Mouse (Mus musculus): ENCODE data around the gene Lrrc10.
"Not testable (repeated sequence)": the region's sequence is repeated elsewhere in the genome, so short reads cannot be mapped to it uniquely, and the experiment has no call there.

Gene Lrrc10

GRCm38 (mm10) chr10:117045175-117046056 lies at the start of gene Lrrc10:
Lrrc10 (plus strand) TSS chr10:117045341.
- DNase-seq = peak; percentile 58

DNA sequence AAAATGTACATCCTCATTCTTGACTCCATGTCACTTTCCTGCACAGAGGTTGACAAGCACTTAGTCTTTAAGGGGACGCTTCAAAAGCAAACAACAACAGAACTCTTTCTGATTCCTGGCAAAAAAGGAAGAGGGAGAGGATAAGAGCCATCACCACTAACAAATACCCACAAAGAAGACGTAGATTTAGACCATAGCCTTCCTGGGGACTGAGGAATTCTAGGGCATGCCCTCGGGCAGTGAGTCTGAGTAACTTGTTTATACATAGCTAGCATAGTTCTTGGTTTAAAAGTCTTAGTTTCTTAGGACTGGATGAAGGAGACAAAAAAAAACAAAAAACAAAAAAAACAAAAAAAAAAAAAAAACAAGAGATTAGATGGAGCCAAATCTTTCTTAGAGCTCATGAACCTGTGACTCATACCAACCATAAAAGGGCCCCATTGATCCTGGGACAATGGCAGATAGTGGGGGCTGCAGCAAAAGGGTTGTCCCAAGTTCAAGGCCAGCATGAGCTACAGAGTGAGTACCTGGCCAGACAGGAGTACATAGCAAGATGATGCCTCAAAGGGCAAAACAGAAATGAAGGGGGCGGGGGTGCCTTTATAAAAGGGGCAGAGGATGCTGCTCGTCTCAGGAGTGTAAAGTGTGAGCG lies 49.4 kb upstream of the Lrrc10 start:
- DNase-seq = no peak

- DNase-seq = peak in 1 of 2 experiments; percentile 3
Observed at GRCm38 (mm10) chr10:116996236-116996600, 48.9 kb upstream of the Lrrc10 start.

DNA sequence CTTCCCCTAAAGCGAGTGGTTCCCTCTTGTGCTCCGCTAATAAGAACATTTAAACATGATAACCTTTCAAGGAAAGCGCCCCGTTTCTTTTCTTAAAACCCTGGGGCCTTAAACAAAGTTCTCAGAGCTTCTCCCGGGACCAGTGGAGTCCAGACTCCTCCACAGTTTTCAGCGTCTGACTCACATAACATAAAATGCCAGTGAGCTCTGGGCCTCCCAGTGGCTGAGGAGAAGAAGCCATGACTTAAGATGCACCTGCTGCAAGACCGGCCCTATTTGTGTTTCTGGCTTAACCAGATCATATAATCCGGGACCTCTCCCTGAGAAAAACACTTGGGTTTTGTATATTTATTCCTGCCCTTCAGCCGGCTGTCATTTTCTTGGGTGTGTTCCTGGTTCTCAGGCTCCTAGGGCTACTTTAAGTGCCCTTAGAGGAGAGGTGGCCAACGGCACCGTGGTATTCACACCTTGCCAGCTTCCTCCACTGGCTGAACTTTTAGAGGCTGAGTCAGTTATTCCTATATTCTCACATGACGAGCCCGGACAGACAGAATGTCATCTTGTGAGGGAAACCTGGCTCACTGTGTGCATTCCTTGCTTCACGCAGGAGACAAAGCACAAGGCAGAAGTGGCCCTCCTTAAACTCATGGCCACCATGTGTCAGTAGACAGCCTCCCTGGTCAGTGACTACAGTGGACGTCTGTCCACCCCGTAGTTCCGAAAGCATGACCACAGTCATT lies 46.3 kb upstream of the Lrrc10 start:
- no peak for DNase-seq

DNA sequence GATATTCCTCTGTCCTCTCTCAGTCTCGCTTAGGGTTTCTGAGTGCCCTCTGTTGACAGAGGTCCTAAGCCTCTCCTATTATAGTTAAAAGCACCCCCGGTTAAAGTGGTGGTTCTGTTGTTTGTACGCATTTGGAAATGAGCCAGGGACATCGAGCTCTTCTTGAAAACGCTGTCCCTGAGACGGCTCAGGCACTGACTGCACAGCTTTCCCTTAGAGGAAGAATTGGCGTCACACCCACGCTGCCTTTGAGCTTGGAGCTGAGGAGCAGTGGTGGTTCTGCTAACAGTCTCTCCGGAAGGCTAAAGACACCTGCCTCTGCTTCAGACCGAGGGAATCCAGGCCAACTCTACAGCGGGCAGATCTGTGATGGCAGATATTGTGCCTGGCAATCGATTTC lies 44.2 kb upstream of the Lrrc10 start:
- no peak for DNase-seq

DNA sequence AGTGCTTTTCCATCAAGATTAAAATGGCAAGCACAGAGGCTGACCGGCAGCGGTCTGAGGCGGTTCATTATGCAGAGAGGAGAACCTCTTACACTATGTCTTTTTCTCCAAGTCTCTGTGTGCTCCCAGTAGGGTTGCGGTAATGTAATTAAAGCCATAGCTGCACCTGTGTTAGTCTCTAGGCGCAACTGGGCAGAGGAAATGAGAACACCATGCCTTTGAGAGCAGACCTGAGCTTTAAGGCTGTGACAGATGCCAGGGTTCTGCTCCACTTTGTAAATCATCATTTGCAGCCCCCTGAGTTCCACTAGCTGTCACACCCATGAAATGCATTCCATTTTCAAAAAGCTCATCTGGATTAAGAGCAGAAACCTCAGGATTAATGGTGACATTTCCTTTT lies 40.4 kb upstream of the Lrrc10 start:
- DNase-seq = no peak

DNA sequence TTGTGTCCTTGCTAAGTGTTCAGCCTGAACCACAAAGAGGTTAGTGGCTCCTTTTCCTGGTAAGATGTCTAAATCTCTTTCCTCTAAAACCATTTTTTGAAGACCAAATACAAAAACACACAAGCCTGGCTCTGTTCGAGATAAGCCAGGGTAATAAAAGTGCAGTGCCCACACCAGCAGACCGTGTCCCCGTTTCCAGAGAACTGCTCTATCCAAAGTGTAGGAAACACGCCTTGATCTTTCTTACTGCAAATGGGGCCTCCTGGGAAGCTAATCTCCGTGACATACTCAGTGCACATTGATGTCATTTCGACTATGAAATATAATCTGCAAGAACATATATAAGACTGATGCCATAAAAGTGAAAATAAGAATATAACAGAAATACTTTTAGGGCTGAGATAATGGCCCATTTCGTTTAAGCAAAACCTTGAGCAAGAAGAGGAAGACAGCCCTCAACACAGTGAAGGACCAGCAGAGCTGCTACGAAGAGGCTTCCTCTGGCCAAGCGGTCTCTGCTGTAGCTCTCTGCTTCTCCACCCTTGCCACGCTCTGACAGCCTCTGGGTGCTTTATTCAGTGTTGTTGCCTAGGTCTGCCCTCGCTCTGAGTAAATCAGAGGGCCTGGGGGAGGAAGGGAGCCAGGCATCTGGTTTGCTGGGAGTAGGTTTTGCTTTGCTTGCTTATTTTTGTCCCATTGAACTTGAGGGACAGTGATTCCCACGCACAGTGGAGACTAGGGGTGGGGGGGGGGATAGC lies 39.3 kb upstream of the Lrrc10 start:
- no peak for DNase-seq

DNA sequence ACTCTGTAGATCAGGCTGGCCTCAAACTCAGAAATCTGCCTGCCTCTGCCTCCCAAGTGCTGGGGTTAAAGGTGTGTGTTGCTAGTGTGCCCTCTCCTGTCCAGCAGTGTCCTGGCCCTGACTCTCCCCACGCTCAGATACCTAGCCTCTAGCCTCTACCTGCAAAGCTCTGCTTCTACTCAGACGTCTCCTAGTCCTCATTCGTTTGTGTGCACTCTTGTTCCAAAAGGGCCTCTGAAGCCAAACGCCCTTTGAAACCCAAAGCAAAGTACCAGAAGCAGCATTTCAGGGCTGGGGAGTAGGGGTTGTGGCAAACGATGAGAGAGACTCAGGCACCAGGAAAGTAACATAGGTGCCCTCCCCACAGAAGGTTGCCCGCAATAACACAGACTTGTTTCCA lies 35.5 kb upstream of the Lrrc10 start:
- DNase-seq = no peak

GRCm38 (mm10) chr10:117011047-117011446 lies 34.1 kb upstream of the Lrrc10 start:
- no peak for DNase-seq

- DNase-seq = no peak
Observed at GRCm38 (mm10) chr10:117013689-117014390, 31.3 kb upstream of the Lrrc10 start.

DNA sequence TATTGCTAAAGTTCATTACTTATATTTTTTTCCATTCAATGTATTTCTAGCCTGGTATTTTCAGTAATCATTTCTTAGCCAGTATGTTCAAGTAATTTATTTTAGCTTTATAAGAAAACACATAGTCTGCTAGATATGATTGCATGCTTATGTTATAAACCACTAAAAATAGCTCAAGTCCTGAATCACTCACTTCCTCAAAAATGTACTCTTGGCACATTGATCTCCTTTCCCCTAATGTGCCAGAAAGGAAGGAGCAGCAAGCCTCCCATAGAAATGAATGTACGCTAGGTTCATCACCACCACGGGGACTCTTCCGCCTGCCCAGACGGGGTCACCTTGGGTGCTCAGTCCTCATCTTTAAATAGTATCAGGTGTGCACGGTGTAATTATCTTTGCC lies 30.6 kb upstream of the Lrrc10 start:
- no peak for DNase-seq

DNA sequence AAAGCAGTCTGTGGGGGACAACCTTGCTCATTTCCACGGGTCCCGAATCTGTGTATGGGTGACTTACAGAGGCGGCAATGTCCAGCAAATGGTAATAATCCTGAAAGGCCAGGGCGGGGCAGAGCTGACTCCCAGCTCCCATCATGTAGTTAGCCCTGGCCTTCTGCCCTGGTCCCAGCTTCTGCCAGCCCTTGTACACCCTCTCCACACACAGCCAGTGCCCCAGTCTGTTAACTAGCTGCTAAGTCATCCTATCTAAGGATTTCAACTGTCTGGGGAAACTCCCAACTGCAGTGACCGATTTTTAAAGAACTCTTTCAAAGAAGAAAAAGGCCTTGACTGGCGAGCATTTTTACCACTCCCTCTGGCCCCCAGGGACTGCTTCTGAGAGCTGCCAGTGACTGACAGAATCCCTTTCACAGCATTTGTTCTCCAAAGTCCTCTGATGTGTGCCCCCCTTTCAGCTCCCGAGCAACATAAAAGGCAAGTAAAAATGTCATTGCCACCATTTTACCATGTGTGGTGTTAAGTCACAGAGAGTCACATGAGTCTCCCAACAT lies 26.8 kb upstream of the Lrrc10 start:
- no peak for DNase-seq

DNA sequence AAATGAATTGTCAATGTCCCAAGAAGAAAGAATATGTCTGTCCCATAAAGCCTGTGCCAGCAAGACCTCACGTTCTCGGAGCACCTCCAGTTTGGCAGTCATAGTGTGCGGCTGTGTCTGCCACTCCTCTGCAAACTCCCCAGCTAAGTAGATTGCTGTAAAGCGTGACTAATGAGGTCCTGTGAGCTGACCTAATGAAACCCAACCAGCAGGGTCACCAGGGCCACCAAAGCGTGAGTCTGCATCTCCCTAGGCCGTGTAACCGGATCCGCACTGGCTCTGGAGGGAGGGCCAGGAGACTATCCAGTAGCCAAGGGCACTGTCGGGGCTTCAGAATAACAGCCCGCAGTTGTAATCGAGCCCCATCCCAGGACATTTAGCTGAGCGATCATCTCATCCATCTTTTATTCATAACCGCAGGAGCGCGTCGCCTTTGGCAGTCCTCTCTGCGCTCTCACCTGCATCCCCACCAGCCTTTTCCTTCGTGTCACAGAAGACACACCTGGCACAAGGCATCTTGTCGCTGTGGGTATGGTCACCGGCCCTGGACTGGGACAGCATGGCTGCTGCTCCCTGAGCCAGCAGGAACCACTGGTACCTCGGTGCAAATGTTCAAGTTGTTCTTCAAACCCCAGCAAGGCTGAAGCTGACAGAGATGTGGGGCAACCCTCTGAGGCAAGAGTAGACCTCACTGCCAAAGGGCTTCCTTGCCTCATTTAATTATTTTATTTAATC lies 24.0 kb upstream of the Lrrc10 start:
- no peak for DNase-seq

DNA sequence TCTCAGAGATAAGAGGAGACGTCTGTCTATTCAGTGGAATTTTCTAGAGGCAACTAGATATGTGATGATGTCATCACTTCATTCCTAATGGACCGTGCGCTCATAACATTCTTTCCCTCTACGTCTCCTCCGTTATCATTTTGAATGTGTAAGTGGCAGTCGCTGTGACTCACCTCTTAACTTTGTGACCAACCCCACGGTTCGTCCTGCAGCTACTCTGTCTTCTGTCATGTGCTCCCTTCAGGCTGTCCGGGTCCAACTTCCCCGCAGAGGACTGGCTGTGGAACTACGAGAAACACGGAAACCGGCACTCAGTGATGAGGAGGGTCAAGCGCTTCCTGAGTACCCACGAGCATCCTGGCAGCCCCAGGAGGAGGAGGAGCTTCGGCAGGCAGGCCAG lies 21.4 kb upstream of the Lrrc10 start:
- no peak for DNase-seq

DNA sequence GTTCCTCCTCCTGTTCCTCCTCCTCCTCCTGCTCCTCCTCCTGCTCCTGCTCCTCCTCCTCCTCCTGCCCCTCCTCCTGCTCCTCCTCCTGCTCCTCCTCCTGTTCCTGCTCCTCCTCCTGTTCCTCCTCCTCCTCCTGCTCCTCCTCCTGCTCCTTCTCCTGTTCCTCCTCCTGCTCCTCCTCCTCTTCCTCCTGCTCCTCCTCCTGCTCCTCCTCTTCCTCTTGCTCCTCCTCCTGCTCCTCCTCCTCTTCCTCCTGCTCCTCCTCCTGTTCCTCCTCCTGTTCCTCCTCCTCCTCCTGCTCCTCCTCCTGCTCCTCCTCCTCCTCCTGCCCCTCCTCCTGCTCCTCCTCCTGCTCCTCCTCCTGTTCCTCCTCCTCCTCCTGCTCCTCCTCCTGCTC lies 19.4 kb upstream of the Lrrc10 start:
- peak in 1 of 2 experiments; percentile 17 for DNase-seq

GRCm38 (mm10) chr10:117026176-117026575 lies 19.0 kb upstream of the Lrrc10 start:
- no peak for DNase-seq

- no peak for DNase-seq
Observed at GRCm38 (mm10) chr10:117031160-117031559, 14.0 kb upstream of the Lrrc10 start.

DNA sequence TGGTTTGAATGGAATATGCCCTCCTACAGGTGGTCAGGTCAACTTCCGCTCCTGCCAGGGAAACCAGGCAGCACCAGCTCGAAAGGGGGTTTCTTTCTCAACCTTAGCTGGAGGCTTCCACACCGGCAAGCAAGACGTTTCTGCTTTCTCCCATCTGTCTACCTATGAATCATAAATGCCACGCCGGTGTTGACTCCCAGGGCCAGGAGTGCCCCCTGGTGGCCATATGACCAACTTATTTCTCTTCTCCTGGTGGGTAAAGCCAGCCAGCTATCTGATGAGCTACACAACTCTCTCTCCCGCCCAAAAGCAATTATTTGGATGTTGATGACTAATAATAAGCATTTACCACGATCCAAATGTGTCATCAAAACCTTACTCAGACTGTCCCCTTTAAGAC lies 11.4 kb upstream of the Lrrc10 start:
- DNase-seq = peak; percentile 54 to 69

DNA sequence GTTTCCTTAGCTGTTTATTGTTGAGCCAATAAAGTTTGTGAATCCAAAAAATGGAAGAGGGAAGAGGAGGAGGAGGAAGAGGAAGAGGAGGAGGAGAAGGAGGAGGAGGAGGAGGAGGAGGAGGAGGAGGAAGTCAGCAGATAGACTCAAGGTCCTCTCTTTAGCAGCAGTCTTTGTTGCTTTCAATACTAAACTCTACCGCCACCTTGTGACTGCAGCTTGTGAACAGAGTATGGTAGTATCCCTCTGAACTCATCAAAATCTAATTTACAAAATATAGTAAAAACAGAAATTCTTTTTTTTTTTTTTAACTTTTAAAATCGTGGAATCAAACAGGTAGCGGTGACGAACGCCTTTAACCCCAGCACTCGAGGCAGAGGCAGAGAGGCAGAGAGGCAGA lies 4.8 kb upstream of the Lrrc10 start:
- DNase-seq = no peak

DNA sequence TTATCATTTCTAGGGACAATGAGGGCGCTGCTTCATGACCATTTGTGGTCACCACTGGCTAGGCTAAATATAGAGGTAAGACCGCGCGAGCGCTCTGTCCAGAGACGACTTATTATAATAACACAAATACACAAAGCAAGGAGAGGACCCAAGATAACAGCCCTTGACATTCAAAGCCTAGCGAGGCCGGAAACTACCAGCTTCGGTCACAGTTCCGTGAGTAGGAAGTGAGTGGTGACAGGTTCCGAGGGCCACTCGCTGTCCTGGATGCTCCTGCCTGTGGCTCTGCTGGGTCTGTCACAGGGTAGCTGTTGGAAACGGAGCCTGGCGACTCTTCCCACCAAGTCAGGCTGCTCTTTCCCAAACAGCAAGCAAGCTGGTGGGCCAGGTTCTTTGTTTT lies 2.8 kb upstream of the Lrrc10 start:
- no peak for DNase-seq

GRCm38 (mm10) chr10:117043497-117044166 lies 1.5 kb upstream of the Lrrc10 start:
- not testable (repeated sequence) for DNase-seq

Measured in cerebellum, adult 18-20 months (tissue).